Mouse (Mus musculus) liver, embryonic 14.5 days (tissue): ENCODE measurements around the gene Wrnip1.

Experiments
- CTCF ChIP-seq: IDR thresholded peaks from 2 replicates; pipeline ENCODE4 v1.5.1; 2016; ENCODE audit warnings: antibody characterized with exemption, low read depth, control low read depth
- EP300 ChIP-seq: IDR thresholded peaks from 2 replicates; pipeline ENCODE4 v1.6.1; 2016; ENCODE audit warnings: antibody characterized with exemption, low read depth

DNA sequence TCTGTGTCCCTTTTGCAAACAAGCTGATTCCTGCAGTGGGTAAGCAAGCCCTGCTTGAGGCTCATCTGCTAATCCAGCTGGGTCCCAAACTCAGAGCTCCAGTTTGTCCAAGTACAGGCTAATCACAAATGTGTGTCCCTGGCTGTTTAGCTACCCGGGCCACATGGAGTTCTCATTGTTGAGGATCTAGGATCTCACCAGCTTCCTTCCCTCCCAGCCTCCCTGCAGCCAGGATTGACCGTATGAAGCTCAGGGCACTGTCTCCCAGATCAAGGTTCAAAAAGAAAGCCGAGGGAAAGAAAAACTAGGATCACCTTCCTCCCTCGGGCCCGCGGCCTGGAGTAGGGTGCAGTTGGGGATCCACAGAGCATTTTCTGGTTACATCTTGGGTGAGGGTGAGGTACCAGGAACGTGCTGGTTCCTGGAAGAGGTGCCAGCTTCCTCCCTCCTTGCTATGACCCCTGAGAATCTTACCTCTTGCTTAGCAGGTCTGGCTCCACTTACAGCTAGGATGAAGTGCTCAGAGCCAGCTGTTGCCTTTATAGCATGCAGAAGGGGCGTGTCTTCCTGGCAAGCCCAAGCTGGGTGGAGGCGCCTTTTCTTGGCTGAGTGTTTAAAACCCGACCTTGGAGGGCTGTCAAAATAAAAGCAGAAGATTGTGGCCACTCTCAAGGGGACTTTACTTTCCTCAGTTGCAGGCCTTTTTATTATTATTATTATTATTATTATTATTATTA, 49.0 kb downstream of the Wrnip1 start, which contains the start of gene Serpinb1a:
- TF ChIP-seq CTCF (no peak), EP300 (no peak)
